Mouse (Mus musculus): ENCODE results near the gene Bdh1.
A peak's percentile ranks its signal among the peaks of the same experiment; 100 is the strongest.
"Not testable (repeated sequence)": the region's sequence is repeated elsewhere in the genome, so short reads cannot be mapped to it uniquely, and the experiment has no call there.

Gene Bdh1

GRCm38 (mm10) chr16:31422000-31422399 lies at the start of gene Bdh1:
TSS of gene Bdh1 (plus strand) at chr16:31422280.
- no peak for DNase-seq (ENCODE audit: low spot score in 2 of 2)

GRCm38 (mm10) chr16:31372316-31372715 lies 49.8 kb upstream of the Bdh1 start:
- not testable (repeated sequence) for DNase-seq (ENCODE audit: low spot score in 2 of 2)

- not testable (repeated sequence) for DNase-seq (ENCODE audit: low spot score in 2 of 2)
Observed at GRCm38 (mm10) chr16:31375877-31376582, 46.0 kb upstream of the Bdh1 start.

- DNase-seq (ENCODE audit: low spot score in 2 of 2), result not testable (repeated sequence)
Observed at GRCm38 (mm10) chr16:31388269-31388668, 33.8 kb upstream of the Bdh1 start.

- no peak for DNase-seq (ENCODE audit: low spot score in 2 of 2)
Observed at GRCm38 (mm10) chr16:31399231-31399630, 22.8 kb upstream of the Bdh1 start.

GRCm38 (mm10) chr16:31400908-31401692 lies 21.0 kb upstream of the Bdh1 start:
- no peak for DNase-seq (ENCODE audit: low spot score in 2 of 2)

GRCm38 (mm10) chr16:31402096-31402495 lies 20.0 kb upstream of the Bdh1 start:
- no peak for DNase-seq (ENCODE audit: low spot score in 2 of 2)

GRCm38 (mm10) chr16:31403971-31404370 lies 18.1 kb upstream of the Bdh1 start:
- DNase-seq (ENCODE audit: low spot score in 2 of 2), result no peak

- no peak for DNase-seq (ENCODE audit: low spot score in 2 of 2)
Observed at GRCm38 (mm10) chr16:31405040-31405439, 17.0 kb upstream of the Bdh1 start.

- no peak for DNase-seq (ENCODE audit: low spot score in 2 of 2)
Observed at GRCm38 (mm10) chr16:31407872-31408271, 14.2 kb upstream of the Bdh1 start.

- no peak for DNase-seq (ENCODE audit: low spot score in 2 of 2)
Observed at GRCm38 (mm10) chr16:31410969-31411368, 11.1 kb upstream of the Bdh1 start.

- DNase-seq (ENCODE audit: low spot score in 2 of 2), result peak; percentile 18 to 50
Observed at GRCm38 (mm10) chr16:31412321-31412720, 9.8 kb upstream of the Bdh1 start.

GRCm38 (mm10) chr16:31413777-31414176 lies 8.3 kb upstream of the Bdh1 start:
- no peak for DNase-seq (ENCODE audit: low spot score in 2 of 2)

- DNase-seq (ENCODE audit: low spot score in 2 of 2), result no peak
Observed at GRCm38 (mm10) chr16:31415885-31416450, 6.1 kb upstream of the Bdh1 start.

- no peak for DNase-seq (ENCODE audit: low spot score in 2 of 2)
Observed at GRCm38 (mm10) chr16:31418704-31419103, 3.4 kb upstream of the Bdh1 start.

- DNase-seq (ENCODE audit: low spot score in 2 of 2), result no peak
Observed at GRCm38 (mm10) chr16:31419457-31419856, 2.6 kb upstream of the Bdh1 start.

- DNase-seq (ENCODE audit: low spot score in 2 of 2), result no peak
Observed at GRCm38 (mm10) chr16:31422722-31423121, 642 bp downstream of the Bdh1 start.

- no peak for DNase-seq (ENCODE audit: low spot score in 2 of 2)
Observed at GRCm38 (mm10) chr16:31423368-31423767, 1.3 kb downstream of the Bdh1 start.

GRCm38 (mm10) chr16:31424416-31425187 lies 2.5 kb downstream of the Bdh1 start:
- DNase-seq (ENCODE audit: low spot score in 2 of 2), result no peak

- DNase-seq (ENCODE audit: low spot score in 2 of 2), result peak; percentile 53 to 67
Observed at GRCm38 (mm10) chr16:31425508-31425907, 3.4 kb downstream of the Bdh1 start.

GRCm38 (mm10) chr16:31426496-31427126 lies 4.5 kb downstream of the Bdh1 start:
- no peak for DNase-seq (ENCODE audit: low spot score in 2 of 2)

GRCm38 (mm10) chr16:31428335-31428674 lies 6.2 kb downstream of the Bdh1 start:
- no peak for DNase-seq (ENCODE audit: low spot score in 2 of 2)

Data from urinary bladder, postnatal 36 days (tissue).